Mouse (Mus musculus) gastrocnemius, adult 18-20 months (tissue): ENCODE measurements around the gene Pcna. TPM values are rescaled to one million over a fixed set of nuclear protein-coding genes. Genes with fewer than 3 reads are reported as not detected.
"Not testable (repeated sequence)": the region's sequence is repeated elsewhere in the genome, so short reads cannot be mapped to it uniquely, and the experiment has no call there.

ENCODE experiments used
- DNase-seq: peaks from one replicate; pipeline ENCODE4 v3.0.0; 2021; ENCODE audit warnings: low spot score
- total RNA-seq, 2 experiments: library from RNA; stranded (reverse); gene quantifications; 2 replicates each; pipeline ENCODE4 v1.2.3; 2021

Gene Pcna
- total RNA-seq, 2 experiments from 2014 or later: 18.1 to 19.8 TPM

- DNase-seq: peak; percentile 25
Observed at GRCm38 (mm10) chr2:132278273-132278853, 25.2 kb upstream of the Pcna start.

GRCm38 (mm10) chr2:132276249-132276648 lies 23.1 kb upstream of the Pcna start:
- no peak for DNase-seq

- DNase-seq: no peak
Observed at GRCm38 (mm10) chr2:132275527-132275926, 22.4 kb upstream of the Pcna start.

GRCm38 (mm10) chr2:132272694-132273389 lies 19.7 kb upstream of the Pcna start:
- DNase-seq: no peak

- no peak for DNase-seq
Observed at GRCm38 (mm10) chr2:132270331-132270951, 17.3 kb upstream of the Pcna start.

- peak; percentile 25 for DNase-seq
Observed at GRCm38 (mm10) chr2:132269217-132269616, 16.1 kb upstream of the Pcna start.

- no peak for DNase-seq
Observed at GRCm38 (mm10) chr2:132266086-132266485, 13.0 kb upstream of the Pcna start.

- DNase-seq: no peak
Observed at GRCm38 (mm10) chr2:132265196-132265595, 12.1 kb upstream of the Pcna start.

- no peak for DNase-seq
Observed at GRCm38 (mm10) chr2:132264266-132264710, 11.2 kb upstream of the Pcna start.

GRCm38 (mm10) chr2:132263421-132264265 lies 10.5 kb upstream of the Pcna start:
- no peak for DNase-seq

- DNase-seq: peak; percentile 99
Observed at GRCm38 (mm10) chr2:132262879-132263398, 9.8 kb upstream of the Pcna start, which contains the start of gene Cds2. Gene Cds2 (plus strand): TSS chr2:132263148.

GRCm38 (mm10) chr2:132262175-132262574 lies 9.1 kb upstream of the Pcna start:
- no peak for DNase-seq

- DNase-seq: no peak
Observed at GRCm38 (mm10) chr2:132260601-132261000, 7.5 kb upstream of the Pcna start.

GRCm38 (mm10) chr2:132257350-132258068 lies 4.4 kb upstream of the Pcna start:
- no peak for DNase-seq

- DNase-seq: no peak
Observed at GRCm38 (mm10) chr2:132253603-132254002, 489 bp upstream of the Pcna start.

- DNase-seq: no peak
Observed at GRCm38 (mm10) chr2:132251911-132252310, 1.2 kb downstream of the Pcna start.

- DNase-seq: peak; percentile 96
Observed at GRCm38 (mm10) chr2:132247539-132248313, 5.4 kb downstream of the Pcna start, which contains the start of gene Tmem230. Gene Tmem230 (minus strand): TSS chr2:132247807.

- no peak for DNase-seq
Observed at GRCm38 (mm10) chr2:132243370-132243769, 9.7 kb downstream of the Pcna start.

GRCm38 (mm10) chr2:132240457-132240856 lies 12.7 kb downstream of the Pcna start:
- peak; percentile 49 for DNase-seq

- not testable (repeated sequence) for DNase-seq
Observed at GRCm38 (mm10) chr2:132239434-132239833, 13.7 kb downstream of the Pcna start.
